Mouse (Mus musculus): ENCODE measurements around the gene Prkd2.

- TF ChIP-seq CTCF (IDR thresholded peaks at IDR 0.05) (no peak), EP300 (IDR thresholded peaks at IDR 0.05) (no peak)
These were observed 1.6 kb upstream of the Prkd2 start for GRCm38 (mm10) chr7:16841078-16841477.

All from lung, postnatal 0 days (tissue).